Mouse (Mus musculus) lung, postnatal 25 days (tissue): ENCODE measurements around the gene Prss34.

Experiments
- DNase-seq: peaks from one replicate; pipeline ENCODE4 v3.0.0; 2022; ENCODE audit warnings: low spot score

The Prss34 gene

GRCm38 (mm10) chr17:25298094-25298493 lies at the start of gene Prss34:
Gene Prss34, plus strand, starts transcription at chr17:25298394.
- DNase-seq, result no peak

DNA sequence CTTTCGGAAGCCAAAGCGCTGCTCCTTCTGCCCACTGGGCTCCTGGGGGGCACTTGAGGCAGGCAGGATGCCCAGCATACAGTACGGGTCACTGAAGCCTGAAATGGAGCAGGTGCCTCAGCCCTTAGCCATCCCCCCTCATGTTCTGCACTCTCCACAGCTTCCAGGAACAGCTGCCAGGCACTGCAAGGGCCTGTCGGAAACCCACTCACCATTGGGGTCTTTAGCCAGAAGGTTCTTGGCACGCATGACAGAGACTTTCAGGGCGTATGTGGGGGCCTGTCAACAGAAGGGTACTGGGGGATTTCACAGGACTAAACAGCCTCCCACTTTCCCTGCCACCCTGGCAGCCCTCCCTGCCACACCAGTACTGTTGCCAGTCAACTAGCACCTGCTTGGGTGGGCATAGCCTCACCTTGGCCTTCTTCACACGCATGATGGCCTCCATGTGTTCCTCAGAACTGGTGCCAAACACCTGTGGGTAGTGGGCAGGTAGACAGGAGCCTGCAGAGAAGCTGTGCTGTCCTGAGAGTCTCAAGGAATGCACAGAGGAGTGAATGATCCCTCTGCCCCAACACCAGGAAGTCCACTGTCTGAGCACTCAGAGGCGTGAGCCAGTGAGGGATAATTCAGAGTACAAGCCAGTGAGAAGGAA lies 47.9 kb upstream of the Prss34 start:
- DNase-seq, result no peak

DNA sequence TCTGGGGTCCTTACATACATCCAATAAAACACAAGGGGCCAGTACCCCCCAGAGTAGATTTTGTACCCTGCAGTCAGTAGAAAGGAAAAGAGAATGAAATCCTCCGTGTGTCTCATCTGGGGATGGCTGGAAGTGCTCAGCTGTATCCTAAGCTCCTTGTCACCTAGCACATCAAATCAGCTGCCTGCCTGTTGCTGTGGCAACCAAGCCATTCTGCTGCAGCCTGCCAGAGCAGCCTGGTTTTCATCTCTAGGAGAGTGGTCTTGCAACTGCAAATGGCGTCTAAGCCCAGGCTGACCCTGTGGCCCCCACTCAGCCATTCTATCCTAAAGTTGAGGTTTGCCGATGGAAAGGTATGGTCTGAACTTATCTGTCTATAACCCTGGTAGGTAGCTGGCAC lies 45.6 kb upstream of the Prss34 start:
- DNase-seq, result no peak

- DNase-seq, result no peak
Measured at GRCm38 (mm10) chr17:25253760-25254159, 44.4 kb upstream of the Prss34 start.

DNA sequence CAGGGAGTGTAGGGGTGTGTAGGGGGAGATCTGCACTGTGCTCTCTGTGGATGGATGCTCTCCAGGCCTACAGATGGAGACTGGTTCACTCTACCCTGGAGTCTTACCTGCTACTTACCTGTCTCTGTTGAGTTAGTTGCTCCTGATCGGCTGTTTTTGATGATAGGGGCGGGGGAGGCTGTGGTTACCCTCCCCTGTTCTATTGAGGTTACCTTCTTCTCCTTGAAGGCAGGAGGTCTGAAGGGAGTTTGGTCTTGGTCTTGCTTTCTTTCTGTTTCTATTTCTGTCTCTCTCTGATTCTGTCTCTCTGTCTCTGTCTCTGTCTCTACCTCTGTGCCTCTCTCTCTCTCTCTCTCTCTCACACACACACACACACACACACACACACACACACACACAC lies 43.1 kb upstream of the Prss34 start:
- no peak for DNase-seq

DNA sequence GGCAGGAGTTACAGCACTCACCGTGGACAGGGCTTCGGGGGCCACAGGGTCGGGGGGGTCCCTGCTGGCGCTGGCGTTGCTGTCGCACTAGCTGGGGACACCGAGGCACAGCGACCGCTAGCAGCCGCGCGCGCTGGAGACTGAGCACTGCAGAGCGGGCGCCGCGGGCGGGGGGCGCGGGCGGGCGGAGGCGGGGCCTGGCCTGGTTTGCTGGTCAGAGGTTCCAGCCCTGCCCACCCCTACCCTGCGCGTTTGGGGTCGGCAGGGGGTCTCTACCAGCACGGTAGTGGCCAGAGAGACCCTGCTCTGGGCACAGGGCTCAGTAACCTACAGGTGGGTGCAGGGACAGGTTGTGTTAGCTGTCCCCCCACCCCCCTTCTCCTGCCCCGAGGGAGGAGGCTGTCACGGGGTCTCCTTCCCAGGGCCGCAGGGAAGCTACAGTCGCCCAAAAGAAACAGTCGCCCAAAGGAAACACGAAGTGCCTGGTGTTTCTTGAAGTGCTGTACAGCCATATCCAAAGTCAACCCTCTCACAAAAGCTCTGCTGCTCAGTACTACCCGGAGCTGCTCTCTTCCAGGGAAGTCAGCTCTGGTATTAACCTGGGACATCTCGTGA lies 41.9 kb upstream of the Prss34 start, which contains the start of gene Baiap3:
Gene Baiap3, minus strand, starts transcription at position 225 of the 615 bp plus-strand sequence.
- no peak for DNase-seq

- no peak for DNase-seq
Measured at GRCm38 (mm10) chr17:25257804-25258261, 40.4 kb upstream of the Prss34 start.

GRCm38 (mm10) chr17:25264453-25264852 lies 33.7 kb upstream of the Prss34 start:
- DNase-seq, result no peak

GRCm38 (mm10) chr17:25270795-25271335 lies 27.3 kb upstream of the Prss34 start:
- DNase-seq, result peak; percentile 63

- DNase-seq, result peak; percentile 50
Measured at GRCm38 (mm10) chr17:25272326-25272725, 25.9 kb upstream of the Prss34 start.

- DNase-seq, result peak; percentile 89
Measured at GRCm38 (mm10) chr17:25272951-25273705, 25.1 kb upstream of the Prss34 start.

- peak; percentile 95 for DNase-seq
Measured at GRCm38 (mm10) chr17:25273706-25274501, 24.3 kb upstream of the Prss34 start.

- no peak for DNase-seq
Measured at GRCm38 (mm10) chr17:25274571-25275346, 23.4 kb upstream of the Prss34 start, which contains the start of gene Ube2i. Gene Ube2i, minus strand, starts transcription at chr17:25274622.

GRCm38 (mm10) chr17:25275833-25276232 lies 22.4 kb upstream of the Prss34 start:
- DNase-seq, result no peak

DNA sequence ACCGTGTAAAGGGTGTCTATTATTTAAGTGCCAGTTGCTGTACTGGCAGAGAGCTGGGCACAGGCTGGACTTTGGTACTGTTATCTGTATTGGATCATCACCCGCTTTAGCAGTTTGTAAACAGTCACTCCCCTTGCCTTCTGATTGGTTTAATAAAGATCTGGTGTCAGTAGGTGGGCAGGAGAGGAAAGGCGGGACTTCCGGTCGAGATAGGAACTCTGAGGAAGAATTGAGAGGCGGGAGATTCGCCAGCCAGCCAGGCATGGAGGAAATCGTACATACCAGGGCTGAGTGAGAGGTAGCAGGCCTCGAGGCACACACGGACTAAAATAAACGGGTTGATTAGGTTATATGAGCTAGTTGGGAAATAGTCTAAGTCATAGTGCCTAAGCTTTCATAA lies 16.1 kb upstream of the Prss34 start:
- peak; percentile 83 for DNase-seq

GRCm38 (mm10) chr17:25285033-25285432 lies 13.2 kb upstream of the Prss34 start:
- DNase-seq, result peak; percentile 77

- no peak for DNase-seq
Measured at GRCm38 (mm10) chr17:25288842-25289241, 9.4 kb upstream of the Prss34 start.

- DNase-seq, result no peak
Measured at GRCm38 (mm10) chr17:25290411-25290810, 7.8 kb upstream of the Prss34 start.

DNA sequence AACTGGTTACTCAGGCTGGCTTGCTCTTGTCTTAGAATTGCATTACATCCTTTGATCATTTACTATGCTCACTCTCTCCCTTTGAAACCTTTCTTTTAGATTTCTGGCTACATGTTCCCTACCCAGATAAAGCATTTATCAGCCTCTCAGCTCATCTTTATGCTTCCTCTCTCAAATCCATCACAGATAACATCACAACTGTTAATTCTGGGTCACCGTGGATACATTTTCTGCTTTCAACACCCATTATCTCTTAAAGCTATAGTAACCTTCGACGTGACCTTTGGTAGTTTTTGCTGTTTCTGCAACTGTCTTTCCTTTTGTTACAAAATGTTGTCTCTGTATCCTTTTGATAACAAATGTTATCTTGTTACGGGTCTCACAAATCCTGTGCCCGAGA lies 4.7 kb upstream of the Prss34 start:
- DNase-seq, result no peak

DNA sequence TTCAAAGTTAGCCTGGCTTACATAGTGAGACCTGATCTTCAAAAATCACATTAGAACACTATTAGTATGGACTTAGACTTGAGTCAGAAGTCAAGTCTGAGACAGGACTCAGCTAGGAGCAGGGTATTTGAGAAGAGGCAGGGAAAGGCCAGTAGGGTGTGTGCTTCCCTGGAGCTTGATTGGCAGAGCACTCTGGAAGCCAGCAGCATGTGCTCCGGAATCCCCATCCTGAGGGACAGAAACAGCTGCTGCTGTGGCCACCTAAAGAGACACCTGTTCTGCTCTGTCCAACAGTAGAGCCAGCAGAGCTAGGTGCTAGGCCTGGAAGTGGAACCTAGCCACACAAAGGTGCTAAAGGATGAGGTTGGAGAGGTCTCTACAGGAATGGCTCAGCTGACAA lies 4.1 kb upstream of the Prss34 start:
- DNase-seq, result no peak

DNA sequence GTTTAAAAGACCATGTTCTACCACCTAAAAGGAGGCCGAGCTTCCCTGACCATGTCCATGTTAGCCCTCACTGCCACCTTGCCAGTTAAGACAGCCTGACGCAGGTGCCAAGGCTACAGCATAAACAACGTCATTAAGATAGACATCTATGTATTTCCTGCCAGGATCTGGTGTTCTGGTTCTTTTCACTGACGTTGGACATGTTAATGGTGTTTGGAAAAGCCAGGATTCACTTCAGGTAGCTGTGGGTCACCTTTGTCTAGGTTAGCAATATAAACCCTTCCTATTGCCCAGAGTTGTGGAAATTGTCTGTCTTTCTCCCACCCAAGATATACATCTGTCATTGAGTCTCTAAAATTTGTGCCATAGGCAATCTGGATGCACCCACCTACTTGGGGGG lies 10.2 kb downstream of the Prss34 start, which contains the start of gene Prss28:
Gene Prss28, plus strand, starts transcription at position 301 of the 400 bp plus-strand sequence.
- DNase-seq, result no peak
